Mouse (Mus musculus) liver, adult 2 months (tissue): Measurements from ENCODE around the gene Cyb5r1. TPM values are rescaled to one million over a fixed set of nuclear protein-coding genes. Genes with fewer than 3 reads are reported as not detected.
A peak's percentile ranks its signal among the peaks of the same experiment; 100 is the strongest.

Source experiments
- DNase-seq: peaks from one replicate; pipeline ENCODE4 v3.0.0-alpha.2; 2011; ENCODE audit warnings: low read depth, low spot score; ENCODE audit errors: extremely low read depth
- H3K27ac ChIP-seq: fragments of 200-500 bp; replicated peaks from 2 replicates; pipeline ENCODE4 v1.5.1; 2012; ENCODE audit warnings: low read depth, mild to moderate bottlenecking, control low read depth, inconsistent platforms, low read length; ENCODE audit not compliant: insufficient read depth
- H3K27me3 ChIP-seq: fragments of 200-500 bp; 2 replicates; pipeline ENCODE4 v1.6.1; 2012; ENCODE audit warnings: mild to moderate bottlenecking, moderate library complexity, low read length, inconsistent platforms; ENCODE audit not compliant: control insufficient read depth, insufficient read depth
- H3K36me3 ChIP-seq: fragments of 200-500 bp; 2 replicates; pipeline ENCODE4 v1.6.1; 2012; ENCODE audit warnings: low read length, inconsistent platforms; ENCODE audit not compliant: control insufficient read depth, insufficient read depth
- H3K4me1 ChIP-seq: fragments of 200-500 bp; 2 replicates; pipeline ENCODE4 v1.6.1; 2011; ENCODE audit warnings: low read length; ENCODE audit not compliant: control insufficient read depth, insufficient read depth
- H3K4me3 ChIP-seq: fragments of 200-500 bp; 2 replicates; pipeline ENCODE4 v1.5.1; 2011; ENCODE audit warnings: low read depth, mild to moderate bottlenecking, control low read depth, low read length, moderate library complexity; ENCODE audit not compliant: insufficient read depth
- H3K79me2 ChIP-seq: fragments of 200-500 bp; 2 replicates; pipeline ENCODE4 v1.6.1; 2012; ENCODE audit warnings: inconsistent platforms, mild to moderate bottlenecking, low read length, moderate library complexity; ENCODE audit not compliant: control insufficient read depth, insufficient read depth
- H3K9ac ChIP-seq: fragments of 200-500 bp; 2 replicates; pipeline ENCODE4 v1.6.1; 2012; ENCODE audit warnings: low read depth, mild to moderate bottlenecking, control low read depth, inconsistent platforms, low read length
- CTCF ChIP-seq: fragments of 200-500 bp; IDR thresholded peaks from 2 replicates; pipeline ENCODE4 v1.5.1; 2011; ENCODE audit warnings: low read depth, low read length, control low read depth
- POLR2A ChIP-seq: fragments of 200-500 bp; IDR thresholded peaks from 2 replicates; pipeline ENCODE4 v1.6.1; 2011; ENCODE audit warnings: low read length, control low read depth; ENCODE audit not compliant: insufficient read depth; ENCODE audit errors: extremely low read depth
- WGBS: fragments of 180-500 bp; shearing (Covaris S2); methylation state at CpG from one replicate; pipeline ENCODE4 v1.1.7; 2018; 5-methylcytosine and 5-hydroxymethylcytosine counted together
- polyA plus RNA-seq: library from polyadenylated mRNA; depleted of rRNA; stranded (reverse); fragments of >200 nt; gene quantifications from 2 replicates; pipeline ENCODE4 v1.2.3, GENCODE M21; 2012
- total RNA-seq: library from RNA; depleted of rRNA; stranded (reverse); fragments of >200 nt; gene quantifications from 2 replicates; pipeline ENCODE4 v1.2.3, GENCODE M21; 2014

Gene Cyb5r1
- total and polyA plus RNA-seq, 2 experiments, result 4.7 to 16.3 TPM

DNA sequence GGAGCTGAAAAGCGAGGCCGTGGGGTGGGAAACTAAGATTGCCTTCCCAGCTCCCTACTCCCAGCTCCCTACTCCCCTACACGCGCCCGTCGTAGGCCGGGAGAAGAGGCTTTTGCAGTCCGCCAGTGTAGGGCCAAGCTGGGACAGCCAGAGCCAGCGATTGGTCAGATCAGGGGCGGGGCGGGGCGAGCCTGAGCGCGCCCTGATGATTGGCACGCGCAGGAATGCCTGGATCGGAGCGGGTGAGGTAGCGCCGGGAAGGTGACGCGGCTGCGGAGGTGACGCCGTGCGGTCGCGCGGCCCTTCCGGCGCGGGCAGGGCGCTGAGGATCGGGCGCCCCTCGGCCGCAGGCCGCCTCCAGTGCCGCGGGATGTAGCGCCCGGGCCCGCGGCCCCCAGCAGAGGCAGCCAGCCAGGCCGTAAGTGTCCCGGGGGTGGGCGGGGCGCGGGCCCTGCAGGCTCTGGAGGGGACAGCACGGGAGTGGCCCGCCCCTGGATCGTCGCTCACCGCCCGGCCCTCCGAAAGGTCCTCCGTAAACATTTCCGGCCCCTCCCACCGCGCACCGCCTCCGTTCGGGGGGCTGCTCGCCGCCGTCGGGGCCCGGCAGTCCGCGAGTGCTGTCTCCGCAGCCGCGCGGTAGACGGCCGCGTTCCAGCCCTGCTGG is 9.9 kb downstream of the Cyb5r1 start, which contains the start of gene Adipor1:
Adipor1 (plus strand) TSS at position 211 of the 664 bp plus-strand sequence.
- Histone ChIP-seq H3K4me3 (peak within 1 kb of the TSS; percentile 91), H3K27me3 (no peaks in the 10 kb centered on the region), H3K9ac (peak within 1 kb of the TSS; percentile 98), H3K79me2 (peaks cover 26% of the 10 kb centered on the region), H3K36me3 (no peaks in the 10 kb centered on the region), H3K4me1 (peaks cover 27% of the 10 kb centered on the region), H3K27ac (peak within 1 kb of the TSS; percentile 93)
- DNase-seq, result peak; percentile 89
- TF ChIP-seq POLR2A, result peak; percentile 87
- TF ChIP-seq CTCF, result no peak
- 1% methylated on average over 57 of the region's 77 CpGs for WGBS

DNA sequence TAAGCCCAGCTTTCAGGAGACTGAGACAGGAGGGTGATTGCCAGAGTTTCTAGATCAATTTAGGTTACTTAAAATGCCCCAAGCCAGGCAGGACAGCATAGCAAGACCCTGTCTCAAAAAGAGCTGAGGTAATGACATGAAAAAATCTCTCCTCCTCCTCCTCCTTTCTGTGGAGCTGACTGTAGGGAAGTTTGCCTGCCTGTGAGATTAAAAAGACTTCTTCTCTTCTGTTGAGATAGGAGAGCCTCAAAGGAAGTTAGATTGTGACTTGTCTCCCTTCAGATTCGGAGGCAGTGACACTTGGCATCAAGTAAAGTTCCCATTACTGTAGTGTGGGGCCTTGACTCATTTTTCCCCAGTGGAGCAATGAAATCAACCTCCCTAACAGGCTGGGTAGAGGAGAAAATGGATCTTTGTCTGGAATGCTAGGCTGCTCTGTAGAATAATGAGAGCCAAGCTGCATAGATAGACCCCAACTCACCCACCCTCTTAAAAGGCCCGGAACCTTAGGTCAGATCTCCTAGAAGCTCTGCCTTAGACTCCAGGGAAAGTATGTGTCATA is 13.1 kb downstream of the Cyb5r1 start:
- Histone ChIP-seq H3K36me3 (peaks cover 8% of the 10 kb centered on the region), H3K4me1 (peaks cover 33% of the 10 kb centered on the region), H3K4me3 (no peak overlapping the region), H3K27me3 (no peaks in the 10 kb centered on the region), H3K79me2 (peaks cover 36% of the 10 kb centered on the region), H3K27ac (peak overlapping the region; percentile 78), H3K9ac (no peak overlapping the region)
- DNase-seq, result no peak
- WGBS, result 67% methylated on average over 2 of the region's 2 CpGs
- TF ChIP-seq POLR2A (no peak), CTCF (no peak)

- no peak for TF ChIP-seq CTCF
- no peak for TF ChIP-seq POLR2A
- DNase-seq, result no peak
- peaks cover 38% of the 10 kb centered on the region for H3K79me2 ChIP-seq
- H3K4me3 ChIP-seq, result no peak overlapping the region
- peak overlapping the region; percentile 78 for H3K27ac ChIP-seq
- H3K4me1 ChIP-seq, result peaks cover 32% of the 10 kb centered on the region
- H3K36me3 ChIP-seq, result peaks cover 11% of the 10 kb centered on the region
- H3K9ac ChIP-seq, result no peak overlapping the region
- WGBS, result 0% methylated on average over 1 of the region's 1 CpGs
- no peaks in the 10 kb centered on the region for H3K27me3 ChIP-seq
Observed at GRCm38 (mm10) chr1:134419176-134419575, 13.8 kb downstream of the Cyb5r1 start.

GRCm38 (mm10) chr1:134419751-134420458 is 14.5 kb downstream of the Cyb5r1 start:
- no peak for TF ChIP-seq CTCF
- no peak for TF ChIP-seq POLR2A
- Histone ChIP-seq H3K4me3 (no peak overlapping the region), H3K27ac (peak overlapping the region; percentile 78), H3K9ac (no peak overlapping the region), H3K79me2 (peaks cover 38% of the 10 kb centered on the region), H3K27me3 (no peaks in the 10 kb centered on the region), H3K4me1 (peaks cover 31% of the 10 kb centered on the region), H3K36me3 (peaks cover 18% of the 10 kb centered on the region)
- 4% methylated on average over 5 of the region's 5 CpGs for WGBS
- DNase-seq, result peak; percentile 65

GRCm38 (mm10) chr1:134423911-134424310 is 18.6 kb downstream of the Cyb5r1 start:
- Histone ChIP-seq H3K27me3 (no peaks in the 10 kb centered on the region), H3K27ac (no peak overlapping the region), H3K4me3 (no peak overlapping the region), H3K4me1 (peaks cover 16% of the 10 kb centered on the region), H3K9ac (no peak overlapping the region), H3K36me3 (peaks cover 56% of the 10 kb centered on the region), H3K79me2 (peaks cover 16% of the 10 kb centered on the region)
- TF ChIP-seq CTCF (no peak), POLR2A (no peak)
- DNase-seq, result no peak
- WGBS, result 80% methylated on average over 10 of the region's 10 CpGs
